Mouse (Mus musculus) stomach, embryonic 15.5 days (tissue): ENCODE data around the gene Myl6b. TPM values are rescaled to one million over a fixed set of nuclear protein-coding genes. Genes with fewer than 3 reads are reported as not detected.

Experiments used
- ATAC-seq: fragments of 200-750 bp; cut with Nextera tagmentation; 2 replicates; pipeline ENCODE4 v1.8.0; 2017; ENCODE audit warnings: low read depth, moderate number of reproducible peaks, moderate TSS enrichment; ENCODE audit not compliant: insufficient read depth, low FRiP score
- H3K27ac ChIP-seq: fragments of 300-500 bp; sonication (generic); 2 replicates; pipeline ENCODE4 v1.5.1; 2015; ENCODE audit warnings: mild to moderate bottlenecking, inconsistent platforms
- H3K27me3 ChIP-seq: fragments of 300-500 bp; sonication (generic); replicated peaks from 2 replicates; pipeline ENCODE4 v1.6.1; 2015; ENCODE audit warnings: inconsistent platforms
- H3K36me3 ChIP-seq: fragments of 300-500 bp; sonication (generic); 2 replicates; pipeline ENCODE4 v1.6.1; 2015; ENCODE audit warnings: inconsistent platforms
- H3K4me1 ChIP-seq: fragments of 300-500 bp; sonication (generic); 2 replicates; pipeline ENCODE4 v1.6.1; 2015; ENCODE audit warnings: inconsistent platforms
- H3K4me2 ChIP-seq: fragments of 300-500 bp; sonication (generic); 2 replicates; pipeline ENCODE4 v1.6.1; 2015; ENCODE audit warnings: mild to moderate bottlenecking, inconsistent platforms
- H3K4me3 ChIP-seq: fragments of 300-500 bp; sonication (generic); replicated peaks from 2 replicates; pipeline ENCODE4 v1.5.1; 2015; ENCODE audit warnings: inconsistent platforms
- H3K9ac ChIP-seq: fragments of 300-500 bp; sonication (generic); 2 replicates; pipeline ENCODE4 v1.6.1; 2015; ENCODE audit warnings: inconsistent platforms
- H3K9me3 ChIP-seq: fragments of 300-500 bp; sonication (generic); 2 replicates; pipeline ENCODE4 v1.6.1; 2016; ENCODE audit warnings: inconsistent platforms
- WGBS: fragments of 180-500 bp; shearing (Covaris S2); methylation state at CpG from one replicate; pipeline ENCODE4 v1.1.7; 2015; 5-methylcytosine and 5-hydroxymethylcytosine counted together
- polyA plus RNA-seq: library from polyadenylated mRNA; unstranded; fragments of >200 nt; fragmentation: Nextera tagmentation; extraction: Ambion mirVana; gene quantifications from 2 replicates; pipeline ENCODE4 v1.2.1, GENCODE M21; 2015

Myl6b gene
- polyA plus RNA-seq = 3.0 and 3.4 TPM in 2 replicates

DNA sequence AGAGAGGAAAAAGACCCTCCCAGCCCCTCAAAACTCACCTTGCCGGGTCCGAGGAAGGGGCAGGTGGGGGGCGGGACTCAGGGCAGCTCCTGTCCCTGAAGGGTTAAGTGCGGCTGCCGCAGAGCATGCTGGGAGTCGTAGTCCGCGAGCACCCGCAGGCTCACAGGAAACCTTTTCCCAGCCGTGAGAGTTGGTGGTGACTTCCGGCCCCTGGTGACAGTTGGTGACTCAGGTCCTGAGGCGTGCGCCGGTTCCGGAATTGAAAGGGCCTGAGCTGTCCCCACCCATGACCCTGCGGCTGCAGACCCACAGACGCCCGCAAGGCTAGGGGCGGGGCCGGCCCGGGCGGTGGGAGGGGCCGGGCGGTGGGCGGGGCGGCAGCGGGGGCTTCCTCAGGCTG, at the start of gene Myl6b:
Myl6b (minus strand) TSS at position 96 of the 400 bp plus-strand sequence.
- Histone ChIP-seq H3K27ac (peak within 1 kb of the TSS; percentile 78), H3K9ac (peak within 1 kb of the TSS; percentile 26; the same call in 1 of the 2 replicates), H3K27me3 (no peaks in the 10 kb centered on the region), H3K4me2 (peak within 1 kb of the TSS; percentile 68), H3K4me3 (peak within 1 kb of the TSS; percentile 51), H3K36me3 (no peaks in the 10 kb centered on the region), H3K4me1 (peaks cover 22% of the 10 kb centered on the region), H3K9me3 (no peaks in the 10 kb centered on the region)
- 0% methylated on average over 27 of the region's 27 CpGs for WGBS
- ATAC-seq = peak; percentile 92

DNA sequence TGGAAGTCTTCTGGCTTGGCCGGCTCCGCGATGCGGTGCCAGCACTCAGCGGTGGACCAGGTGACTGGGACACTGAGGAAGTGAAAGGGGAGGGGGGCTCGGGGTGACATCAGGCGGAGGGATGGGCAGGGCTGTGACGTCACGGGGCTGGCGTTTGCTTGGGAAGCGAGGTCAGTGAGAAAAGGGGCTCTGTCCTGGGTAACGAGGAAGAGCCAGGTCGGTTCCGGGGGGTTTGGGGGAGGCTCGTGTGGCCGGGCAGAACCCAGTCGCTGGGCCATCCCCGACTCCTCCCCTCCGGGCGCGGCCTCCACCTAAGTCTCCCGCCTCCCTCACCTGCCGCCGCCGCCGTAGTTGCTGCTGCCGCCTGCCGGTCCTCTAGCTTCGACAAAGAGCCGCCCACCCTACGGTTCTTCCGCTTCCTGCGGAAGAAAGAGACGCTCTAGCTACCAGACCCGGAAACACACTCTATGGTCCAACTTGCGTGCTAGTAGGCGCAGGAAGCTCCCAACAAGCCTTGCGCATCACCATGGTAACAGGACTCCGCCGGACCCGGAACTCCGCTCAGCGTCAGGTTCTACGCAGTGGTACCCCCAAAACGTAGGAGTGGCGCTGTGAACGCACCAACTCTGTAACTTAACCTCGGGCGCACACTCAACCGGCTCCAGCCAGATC, 49.0 kb upstream of the Myl6b start, which contains the start of gene Zc3h10:
Zc3h10 (minus strand) TSS at position 414 of the 672 bp plus-strand sequence.
- no peaks in the 10 kb centered on the region for H3K9me3 ChIP-seq
- peak; percentile 90 for ATAC-seq
- H3K4me1 ChIP-seq = no peaks in the 10 kb centered on the region
- H3K27me3 ChIP-seq = no peaks in the 10 kb centered on the region
- H3K27ac ChIP-seq = peak within 1 kb of the TSS; percentile 97
- H3K36me3 ChIP-seq = peaks cover 18% of the 10 kb centered on the region
- peak within 1 kb of the TSS; percentile 81 for H3K4me3 ChIP-seq
- peak within 1 kb of the TSS; percentile 49 for H3K9ac ChIP-seq
- WGBS = under 1% methylated on average over 50 of the region's 50 CpGs
- peak within 1 kb of the TSS; percentile 74 for H3K4me2 ChIP-seq

DNA sequence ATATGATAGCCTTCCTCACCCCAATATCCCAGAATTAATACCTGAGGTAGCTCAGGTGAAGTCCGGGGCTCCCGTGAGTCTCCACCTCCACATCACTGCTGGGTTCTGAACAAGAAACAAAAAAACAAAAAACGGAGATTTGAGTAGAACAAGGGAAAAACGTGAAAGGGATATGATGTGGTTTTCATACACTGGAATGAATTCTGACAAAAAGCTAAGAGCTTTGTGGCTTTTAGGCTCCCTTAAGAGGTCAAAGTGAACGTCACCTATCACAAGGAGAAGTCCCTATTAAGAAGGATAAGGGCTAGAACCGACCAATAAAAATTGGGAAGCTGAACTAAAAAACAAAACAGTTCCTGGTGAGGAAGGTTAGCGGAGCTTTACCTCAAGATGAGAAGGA, 48.3 kb upstream of the Myl6b start:
- no peak for ATAC-seq
- peaks cover 18% of the 10 kb centered on the region for H3K36me3 ChIP-seq
- no peaks in the 10 kb centered on the region for H3K27me3 ChIP-seq
- H3K27ac ChIP-seq = peak overlapping the region; percentile 97
- no peaks in the 10 kb centered on the region for H3K4me1 ChIP-seq
- H3K9me3 ChIP-seq = no peaks in the 10 kb centered on the region
- WGBS = 17% methylated on average over 7 of the region's 7 CpGs
- peak overlapping the region; percentile 49 for H3K9ac ChIP-seq
- H3K4me3 ChIP-seq = peak overlapping the region; percentile 81
- peak overlapping the region; percentile 74 for H3K4me2 ChIP-seq

DNA sequence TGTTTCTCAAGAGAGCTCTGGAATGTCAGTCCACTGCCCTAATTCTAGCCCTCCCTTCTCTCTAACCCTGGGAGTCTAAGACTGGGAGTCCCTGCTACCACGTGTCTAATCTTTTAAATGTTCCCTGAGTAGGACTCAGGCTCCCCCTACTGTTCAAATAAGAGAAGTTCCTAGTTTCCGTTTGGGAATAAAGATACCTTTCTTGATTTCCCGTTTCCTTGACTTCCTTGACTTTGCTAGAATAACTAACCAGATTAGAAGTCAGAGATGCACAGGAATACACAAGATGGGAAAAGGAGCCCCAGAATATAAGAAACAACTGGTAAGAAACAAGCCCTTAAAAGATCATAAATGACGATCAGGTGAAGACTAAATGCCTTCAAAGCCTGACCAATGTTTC, 47.9 kb upstream of the Myl6b start:
- no peak overlapping the region for H3K9ac ChIP-seq
- H3K4me3 ChIP-seq = peak overlapping the region; percentile 81
- H3K27me3 ChIP-seq = no peaks in the 10 kb centered on the region
- ATAC-seq = no peak
- peak overlapping the region; percentile 74 for H3K4me2 ChIP-seq
- H3K27ac ChIP-seq = peak overlapping the region; percentile 97
- WGBS = 9% methylated on average over 4 of the region's 4 CpGs
- no peaks in the 10 kb centered on the region for H3K4me1 ChIP-seq
- no peaks in the 10 kb centered on the region for H3K9me3 ChIP-seq
- H3K36me3 ChIP-seq = peaks cover 18% of the 10 kb centered on the region

DNA sequence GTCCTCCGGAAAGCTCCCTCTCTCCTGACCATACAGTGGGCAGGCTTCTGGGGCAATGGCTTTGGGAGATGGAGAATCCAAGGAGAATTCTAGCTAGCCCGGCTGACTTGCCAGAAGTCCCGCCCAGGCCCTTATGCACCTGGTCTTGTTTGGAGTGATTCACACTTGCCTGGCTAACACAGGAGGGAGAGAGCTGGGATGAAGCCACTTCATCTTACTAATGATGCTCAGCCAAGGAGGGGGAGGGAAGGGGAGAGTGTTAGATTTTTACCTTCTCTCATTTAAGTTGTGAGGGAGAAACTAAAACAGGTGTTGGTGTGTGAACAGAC, 47.0 kb upstream of the Myl6b start:
- H3K4me3 ChIP-seq = no peak overlapping the region
- ATAC-seq = no peak

DNA sequence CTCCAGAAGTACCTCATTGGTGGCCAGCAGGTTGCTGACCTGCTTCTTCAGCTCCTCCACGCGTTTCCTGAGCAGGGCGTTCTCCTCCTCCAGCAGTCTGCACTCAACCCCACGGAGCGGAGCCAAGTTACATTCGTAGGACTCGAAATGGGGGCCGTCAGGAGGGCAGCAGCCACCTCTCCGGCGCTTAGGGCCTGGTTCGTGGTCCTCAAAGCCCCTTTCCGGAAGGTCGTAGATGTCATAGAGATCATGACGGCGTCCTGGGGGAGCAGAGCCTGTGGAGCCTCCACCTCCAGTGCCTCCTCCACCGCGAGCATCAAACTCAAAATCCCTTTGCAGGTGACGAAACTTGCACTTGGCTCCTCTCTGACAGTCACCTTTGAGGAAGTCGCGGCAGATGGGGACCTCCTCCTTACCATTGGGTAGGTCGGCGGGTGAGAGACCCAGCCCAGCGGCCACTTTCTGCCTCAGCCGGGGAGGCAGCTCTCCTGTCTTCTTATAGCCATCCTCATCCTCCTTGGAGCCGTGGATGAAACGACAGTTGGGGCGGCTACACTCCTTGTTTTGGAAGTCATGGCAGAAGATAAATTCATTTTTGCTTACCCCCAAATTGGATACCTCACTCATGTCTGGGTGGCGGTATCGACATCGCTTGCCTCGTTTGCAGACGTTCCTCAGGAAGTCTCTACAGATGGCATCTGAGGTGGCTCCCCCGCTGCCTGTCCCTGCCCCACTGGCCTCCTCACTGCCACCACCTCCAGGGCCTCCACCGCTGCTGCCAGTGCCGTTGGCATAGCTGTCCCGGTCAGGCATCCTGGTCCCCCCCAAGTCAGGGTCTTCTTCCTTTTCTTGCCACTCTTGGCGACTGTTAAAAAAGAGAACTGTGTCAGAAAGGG, 46.4 kb upstream of the Myl6b start:
- H3K9me3 ChIP-seq = no peaks in the 10 kb centered on the region
- H3K9ac ChIP-seq = no peak overlapping the region
- WGBS = 92% methylated on average over 37 of the region's 37 CpGs
- no peaks in the 10 kb centered on the region for H3K27me3 ChIP-seq
- ATAC-seq = no peak
- H3K4me2 ChIP-seq = no peak overlapping the region
- H3K27ac ChIP-seq = no peak overlapping the region
- H3K4me1 ChIP-seq = no peaks in the 10 kb centered on the region
- peaks cover 18% of the 10 kb centered on the region for H3K36me3 ChIP-seq
- H3K4me3 ChIP-seq = no peak overlapping the region

More for the DNA sequence above, 47.0 kb upstream of the Myl6b start:
- Histone ChIP-seq H3K4me2 (no peak overlapping the region), H3K27ac (no peak overlapping the region), H3K36me3 (peaks cover 18% of the 10 kb centered on the region), H3K9ac (no peak overlapping the region), H3K27me3 (no peaks in the 10 kb centered on the region), H3K4me1 (no peaks in the 10 kb centered on the region), H3K9me3 (no peaks in the 10 kb centered on the region)
- 76% methylated on average over 3 of the region's 3 CpGs for WGBS

DNA sequence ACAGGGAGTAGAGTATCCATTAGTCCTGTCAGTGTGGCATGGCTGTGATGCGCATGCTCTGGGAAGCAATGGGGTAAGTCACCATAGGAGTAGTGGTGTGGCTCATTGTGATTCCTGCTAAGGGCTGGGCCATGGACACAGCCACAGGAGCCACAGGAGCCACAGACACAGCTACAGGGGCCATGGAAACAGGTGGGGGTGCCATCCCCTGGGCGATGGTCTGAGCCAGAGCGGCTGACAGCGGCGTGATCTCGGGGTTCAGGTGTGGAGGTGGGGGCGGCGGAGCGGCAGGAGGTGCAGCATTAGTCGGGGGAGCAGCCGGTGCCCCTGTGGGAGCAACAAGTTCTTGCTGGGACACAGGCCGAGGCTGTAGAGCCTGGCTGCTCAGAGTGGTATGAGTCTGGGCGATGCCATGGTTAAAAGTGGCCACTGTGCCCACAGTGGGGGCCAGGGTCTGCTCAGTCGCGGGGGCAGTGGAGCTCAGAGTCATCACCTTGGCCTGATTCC, 45.7 kb upstream of the Myl6b start:
- ATAC-seq = no peak
- peaks cover 18% of the 10 kb centered on the region for H3K36me3 ChIP-seq
- no peak overlapping the region for H3K4me2 ChIP-seq
- no peak overlapping the region for H3K27ac ChIP-seq
- no peaks in the 10 kb centered on the region for H3K4me1 ChIP-seq
- H3K9me3 ChIP-seq = no peaks in the 10 kb centered on the region
- 96% methylated on average over 15 of the region's 15 CpGs for WGBS
- no peak overlapping the region for H3K4me3 ChIP-seq
- no peaks in the 10 kb centered on the region for H3K27me3 ChIP-seq
- H3K9ac ChIP-seq = no peak overlapping the region

DNA sequence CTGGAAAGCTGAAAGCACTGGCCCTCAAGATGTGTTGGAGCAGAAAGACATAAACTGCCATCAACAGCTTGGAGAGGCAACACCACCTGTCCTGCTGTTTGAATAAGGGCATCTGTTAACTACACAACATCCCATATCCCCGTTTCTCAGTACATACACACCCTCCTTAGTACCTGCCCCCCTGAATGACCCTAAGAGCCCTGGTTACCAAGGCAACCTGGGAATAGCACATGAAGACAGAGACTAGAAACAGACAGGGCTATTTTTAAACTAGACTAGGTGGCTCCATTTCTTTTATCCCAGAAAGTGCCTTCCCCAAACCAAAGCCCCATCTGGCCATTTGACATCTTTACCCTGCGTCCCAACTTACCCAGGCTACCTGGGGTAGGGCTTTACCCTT, 44.6 kb upstream of the Myl6b start:
- WGBS = 62% methylated on average over 2 of the region's 2 CpGs
- Histone ChIP-seq H3K4me2 (no peak overlapping the region), H3K27me3 (no peaks in the 10 kb centered on the region), H3K4me3 (no peak overlapping the region), H3K4me1 (no peaks in the 10 kb centered on the region), H3K9me3 (no peaks in the 10 kb centered on the region), H3K27ac (no peak overlapping the region), H3K9ac (no peak overlapping the region), H3K36me3 (peaks cover 18% of the 10 kb centered on the region)
- ATAC-seq = no peak

DNA sequence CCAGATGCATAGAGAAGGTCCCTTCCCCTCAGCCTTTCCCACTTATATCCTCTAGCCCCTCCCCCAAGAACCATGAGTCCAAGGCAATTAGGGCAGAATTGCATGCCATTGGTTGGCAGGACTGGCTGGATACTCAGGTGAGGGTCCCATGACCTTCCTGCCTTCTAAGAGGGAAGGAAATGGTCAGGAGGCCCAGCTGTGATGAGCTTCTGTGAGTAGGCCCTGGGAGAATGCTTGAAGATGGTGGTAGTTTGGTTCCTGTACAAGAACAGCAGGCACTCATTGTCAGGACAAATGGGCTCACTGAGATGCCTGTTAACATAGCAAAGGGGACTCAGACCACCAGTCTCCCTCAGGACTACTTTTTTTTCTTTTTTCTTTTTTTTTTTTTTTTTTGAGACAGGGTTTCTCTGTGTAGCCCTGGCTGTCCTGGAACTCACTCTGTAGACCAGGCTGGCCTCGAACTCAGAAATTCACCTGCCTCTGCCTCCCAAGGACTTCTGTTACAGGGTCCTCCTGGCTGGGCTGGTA, 39.9 kb upstream of the Myl6b start:
- WGBS = 93% methylated on average over 1 of the region's 1 CpGs
- H3K36me3 ChIP-seq = no peaks in the 10 kb centered on the region

DNA sequence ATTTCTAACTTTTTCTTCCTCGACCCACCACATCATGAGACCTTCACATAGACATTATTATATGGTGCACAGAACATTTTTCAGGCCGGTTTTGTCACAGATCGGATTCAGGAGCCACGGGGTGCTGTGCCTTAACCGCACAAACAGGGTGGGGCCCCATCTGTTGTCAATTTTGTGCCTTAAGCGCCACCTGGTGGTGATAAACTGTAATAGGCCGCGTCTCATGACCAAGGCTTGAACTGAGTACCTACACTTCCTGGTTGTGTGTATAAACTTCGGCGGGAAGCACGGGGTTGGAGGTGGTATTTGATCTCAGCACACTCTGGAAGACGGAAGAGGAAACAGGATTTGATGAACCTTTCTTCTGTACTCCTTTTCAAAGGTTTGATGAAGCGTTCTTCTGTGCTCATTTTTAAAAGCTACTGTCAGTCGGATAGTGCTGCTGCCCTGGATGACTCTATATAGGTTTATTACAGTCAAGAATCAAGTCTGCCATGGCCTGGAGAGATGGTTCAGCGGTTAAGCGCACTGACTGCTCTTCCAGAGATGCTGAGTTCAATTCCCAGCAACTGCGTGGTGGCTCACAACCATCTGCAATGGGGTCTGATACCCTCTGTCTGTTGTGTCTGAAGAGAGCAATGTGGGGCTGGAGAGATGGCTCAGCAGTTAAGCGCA, 37.9 kb upstream of the Myl6b start:
- Histone ChIP-seq H3K4me3 (peak overlapping the region; percentile 22), H3K27ac (peak overlapping the region; percentile 67), H3K36me3 (no peaks in the 10 kb centered on the region), H3K27me3 (no peaks in the 10 kb centered on the region), H3K4me1 (peaks cover 4% of the 10 kb centered on the region; the same call in 1 of the 2 replicates), H3K9me3 (no peaks in the 10 kb centered on the region), H3K4me2 (peak overlapping the region; percentile 50), H3K9ac (no peak overlapping the region)
- ATAC-seq = peak; percentile 93
- WGBS = 14% methylated on average over 18 of the region's 18 CpGs

More for the DNA sequence above, 39.9 kb upstream of the Myl6b start:
- Histone ChIP-seq H3K27me3 (no peaks in the 10 kb centered on the region), H3K9me3 (no peaks in the 10 kb centered on the region), H3K27ac (no peak overlapping the region), H3K4me2 (no peak overlapping the region), H3K4me3 (no peak overlapping the region), H3K4me1 (peaks cover 4% of the 10 kb centered on the region; the same call in 1 of the 2 replicates), H3K9ac (no peak overlapping the region)
- no peak for ATAC-seq

DNA sequence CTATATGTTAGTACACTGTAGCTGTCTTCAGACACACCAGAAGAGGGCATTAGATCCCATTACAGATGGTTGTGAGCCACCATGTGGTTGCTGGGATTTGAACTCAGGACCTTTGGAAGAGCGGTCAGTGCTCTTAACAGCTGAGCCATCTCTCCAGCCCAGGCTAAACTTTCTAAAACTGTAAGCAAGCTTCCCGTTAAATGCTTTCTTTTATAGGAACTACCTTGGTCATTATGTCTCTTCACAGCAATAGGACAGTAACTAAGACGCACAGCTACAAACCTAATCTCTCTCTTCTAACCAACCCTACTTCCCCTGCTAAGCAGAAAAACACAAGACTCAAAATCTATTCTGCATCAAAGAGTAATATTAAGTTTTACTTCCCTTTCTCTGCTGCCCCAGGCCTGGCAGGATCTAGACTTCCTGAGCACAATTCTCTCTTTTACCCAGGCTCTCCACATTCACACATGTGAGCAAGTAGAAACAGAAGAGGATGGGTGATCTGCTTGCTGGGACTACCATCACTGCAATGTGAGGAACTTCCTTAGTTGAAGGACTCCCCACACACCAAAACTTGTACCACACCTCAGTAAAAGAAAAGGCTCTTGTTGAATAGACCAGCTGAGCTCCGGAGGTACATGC, 37.3 kb upstream of the Myl6b start:
- H3K9me3 ChIP-seq = no peaks in the 10 kb centered on the region
- peak overlapping the region; percentile 50 for H3K4me2 ChIP-seq
- peaks cover 4% of the 10 kb centered on the region; the same call in 1 of the 2 replicates for H3K4me1 ChIP-seq
- H3K4me3 ChIP-seq = peak overlapping the region; percentile 22; the same call in 1 of the 2 replicates
- no peaks in the 10 kb centered on the region for H3K36me3 ChIP-seq
- peak; percentile 23; the same call in 1 of the 2 replicates for ATAC-seq
- no peak overlapping the region for H3K9ac ChIP-seq
- H3K27me3 ChIP-seq = no peaks in the 10 kb centered on the region
- peak overlapping the region; percentile 67 for H3K27ac ChIP-seq
- 72% methylated on average over 4 of the region's 4 CpGs for WGBS
